Mouse (Mus musculus) gastrocnemius, adult 8-10 months (tissue): ENCODE results near the gene Gtf3c4. TPM values are rescaled to one million over a fixed set of nuclear protein-coding genes. Genes with fewer than 3 reads are reported as not detected.

Experiments used
- DNase-seq, 2 experiments: peaks; one replicate each; pipeline ENCODE4 v3.0.0; 2022; ENCODE audit warnings: low spot score in 2 of 2
- total RNA-seq, 4 experiments: library from RNA; stranded (reverse); gene quantifications; 2 replicates each; pipeline ENCODE4 v1.2.4; 2022

Gtf3c4 gene
- 10 to 100 TPM; 12.3 to 14.7 (median 13.7) TPM for total RNA-seq

DNA sequence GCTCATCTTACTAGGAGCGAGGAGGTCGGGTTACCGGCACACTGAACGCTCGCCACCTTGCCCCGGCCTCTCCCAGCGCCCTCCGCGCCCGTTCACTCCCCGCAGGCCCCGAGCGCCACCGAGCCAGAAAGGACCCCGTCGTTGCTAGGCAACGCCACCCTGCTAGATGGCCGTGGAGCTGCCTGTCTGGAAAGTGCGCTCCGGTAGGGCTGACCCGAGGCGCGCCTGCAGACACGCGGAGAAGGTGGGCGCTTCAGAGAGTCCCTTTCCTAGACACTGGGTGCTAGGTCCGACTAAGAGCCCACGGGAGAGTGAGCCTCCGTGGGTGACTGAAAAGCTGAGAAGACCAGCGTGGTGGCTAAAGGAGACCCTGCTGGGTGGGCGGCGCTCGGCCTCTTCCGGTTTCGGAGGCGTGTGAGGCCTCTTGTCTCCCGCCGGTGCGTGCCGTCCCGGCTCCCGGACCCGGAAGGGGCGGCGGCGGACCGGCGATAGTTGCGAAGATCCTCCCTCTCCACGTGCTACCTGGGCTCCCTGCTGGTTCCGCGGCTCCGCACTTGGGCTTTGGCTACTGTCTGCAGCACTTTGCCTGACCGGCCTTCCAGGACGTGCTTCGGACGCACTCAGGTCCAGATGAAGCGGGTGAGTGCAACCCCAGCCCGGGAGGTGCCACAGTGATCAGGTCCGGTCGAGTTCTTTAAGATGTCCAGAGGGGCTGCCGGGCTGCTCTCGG is at the start of gene Gtf3c4, which contains the start of gene Ddx31:
Gene Gtf3c4 (minus strand): TSS at position 139 of the 730 bp plus-strand sequence.
Gene Ddx31 (plus strand): TSS at position 185 of the 730 bp plus-strand sequence.
- DNase-seq, result peak; percentile 89 to 91

GRCm38 (mm10) chr2:28884914-28885313 is 44.8 kb upstream of the Gtf3c4 start:
- no peak for DNase-seq

DNA sequence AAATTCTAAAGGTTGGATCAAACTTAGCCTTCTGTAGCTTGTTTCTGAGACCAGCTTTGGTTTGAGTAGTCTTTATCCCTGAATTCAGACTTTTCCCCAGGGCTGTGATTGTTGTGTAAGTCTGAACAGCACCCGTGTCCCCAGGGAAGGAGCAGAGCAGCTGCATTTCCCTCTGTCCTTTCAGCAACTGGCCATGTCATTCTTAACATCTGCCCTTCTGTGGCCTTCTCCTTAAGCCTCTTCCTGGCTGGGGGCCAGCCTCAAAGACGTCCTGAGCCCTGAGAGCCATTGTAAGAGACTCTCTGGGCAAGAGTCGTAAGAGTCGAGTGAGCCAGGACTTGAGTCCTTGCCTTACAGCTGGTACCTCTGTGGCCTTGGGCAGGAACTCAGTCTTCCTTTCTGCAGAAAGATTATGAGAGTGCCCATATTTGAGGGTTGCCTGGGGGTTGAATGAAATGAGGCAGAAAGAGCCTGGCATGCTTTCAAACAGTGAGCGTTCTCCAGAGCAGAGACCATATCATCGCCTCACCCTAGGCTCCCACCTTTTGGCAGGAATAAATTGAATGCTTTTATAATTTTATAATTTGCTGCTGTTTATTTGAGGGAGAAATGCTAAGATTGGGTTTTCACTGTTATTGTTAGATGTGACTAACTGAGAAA is 42.8 kb upstream of the Gtf3c4 start:
- DNase-seq, result peak in 1 of 2 experiments; percentile 12

DNA sequence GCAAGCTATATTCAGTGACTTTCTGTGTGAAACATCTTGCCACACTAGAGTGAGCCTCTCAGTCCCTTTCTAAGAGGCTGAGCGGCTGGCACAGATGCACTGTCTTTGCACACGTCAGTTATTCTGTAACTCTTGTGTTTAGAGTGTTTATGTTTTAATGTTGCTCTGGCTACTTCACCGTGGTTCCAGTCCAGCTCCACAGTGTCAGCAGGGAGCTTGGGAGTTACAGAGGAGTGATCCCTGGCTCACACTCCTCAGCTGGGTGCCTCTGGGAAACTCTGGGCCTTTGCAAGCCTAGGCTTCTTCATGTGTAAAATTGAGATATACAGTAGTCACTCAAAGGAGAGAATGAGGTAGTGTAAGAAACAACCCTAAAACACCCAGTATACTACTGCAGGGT is 41.9 kb upstream of the Gtf3c4 start:
- no peak for DNase-seq

DNA sequence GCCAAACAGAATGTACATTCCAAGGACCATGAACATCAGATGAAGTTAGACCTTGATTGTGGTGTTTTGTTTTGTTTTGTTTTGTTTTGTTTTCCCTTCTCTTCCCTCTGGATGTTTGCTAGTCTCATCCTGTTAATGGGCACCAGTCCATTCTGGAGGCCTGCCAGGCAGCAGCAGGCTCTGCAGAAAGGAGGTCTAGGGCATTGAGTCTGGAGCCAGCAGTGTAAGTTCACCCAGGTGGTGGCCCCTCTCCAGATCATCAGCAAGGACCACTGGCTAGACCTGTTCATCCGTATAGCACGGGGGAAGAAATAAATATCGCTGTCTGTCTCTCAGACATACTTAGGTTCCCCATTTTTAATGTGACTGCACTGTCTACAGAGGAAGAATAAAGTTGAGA is 41.1 kb upstream of the Gtf3c4 start:
- DNase-seq, result no peak

DNA sequence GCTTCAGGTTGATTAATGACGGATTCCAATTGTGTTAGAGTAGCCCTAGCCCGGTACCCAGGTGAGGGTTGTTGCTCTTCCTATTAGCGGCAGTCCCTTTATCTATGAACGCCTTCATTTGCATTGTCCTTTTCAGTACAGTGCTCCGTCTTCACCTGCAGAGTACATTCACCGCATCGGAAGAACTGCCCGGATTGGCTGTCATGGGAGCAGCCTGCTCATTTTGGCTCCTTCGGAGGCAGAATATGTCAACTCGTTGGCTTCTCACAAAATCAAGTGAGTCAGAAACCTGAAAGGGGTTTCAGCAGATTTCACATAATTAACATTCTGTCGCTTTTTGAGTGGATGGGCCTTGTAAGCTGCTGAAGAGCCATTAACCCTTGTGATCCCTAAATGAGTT is 35.4 kb upstream of the Gtf3c4 start:
- DNase-seq, result no peak

- no peak for DNase-seq
These were observed 27.3 kb upstream of the Gtf3c4 start for GRCm38 (mm10) chr2:28867495-28867894.

DNA sequence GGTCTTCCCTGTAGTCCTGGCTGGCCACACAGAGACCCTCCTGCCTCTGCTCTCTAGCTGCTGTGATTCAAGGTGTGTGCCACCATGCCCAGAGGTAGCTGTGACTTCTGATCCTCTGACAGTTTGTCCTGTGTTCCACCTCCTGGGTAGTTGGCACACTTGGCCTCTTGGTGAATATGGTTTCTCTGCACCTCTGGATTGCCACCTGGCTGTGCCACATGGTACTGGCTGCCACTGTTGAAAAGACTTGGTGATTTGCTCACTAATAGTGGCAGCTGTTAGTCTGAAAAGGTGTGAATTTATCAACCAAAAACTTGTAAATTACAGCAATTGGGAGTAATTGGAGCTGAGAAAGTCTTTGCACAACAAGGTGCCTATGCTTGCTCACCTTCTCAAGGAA is 23.7 kb upstream of the Gtf3c4 start:
- no peak for DNase-seq

DNA sequence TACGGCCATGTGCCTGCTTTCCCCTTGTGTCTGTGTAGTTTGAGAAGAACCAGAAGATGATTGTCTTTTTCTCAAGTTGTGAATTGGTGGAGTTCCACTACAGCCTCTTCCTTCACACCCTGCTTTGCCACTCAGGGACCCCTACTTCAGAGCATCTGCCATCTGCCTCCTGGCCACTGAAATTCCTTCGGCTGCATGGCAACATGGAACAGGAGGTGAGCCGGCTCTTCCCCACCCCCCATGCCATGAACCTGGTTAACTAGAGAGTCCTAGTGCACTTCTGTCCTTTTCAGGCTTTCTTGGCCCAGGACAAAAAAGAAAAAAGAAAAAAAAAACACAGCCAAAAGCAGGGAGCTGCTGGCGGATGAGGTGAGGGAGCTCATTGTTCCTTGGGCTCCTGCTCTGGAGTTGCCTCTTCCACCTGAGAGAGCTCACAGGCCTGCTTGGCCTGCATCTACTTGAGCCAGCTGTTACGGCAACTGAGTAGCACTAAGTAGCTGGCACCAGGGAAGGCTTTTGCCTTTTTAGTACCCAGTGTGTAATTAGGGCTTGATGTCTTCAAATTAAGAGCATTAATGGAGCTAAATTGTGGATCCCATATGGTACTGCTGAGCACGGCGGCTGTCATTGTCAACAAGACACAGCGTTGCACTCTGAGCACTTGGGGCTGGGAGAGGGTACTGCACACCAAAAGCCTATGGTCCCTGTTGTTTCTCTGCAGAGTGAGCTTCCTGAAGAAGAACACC is 20.7 kb upstream of the Gtf3c4 start:
- DNase-seq, result no peak

DNA sequence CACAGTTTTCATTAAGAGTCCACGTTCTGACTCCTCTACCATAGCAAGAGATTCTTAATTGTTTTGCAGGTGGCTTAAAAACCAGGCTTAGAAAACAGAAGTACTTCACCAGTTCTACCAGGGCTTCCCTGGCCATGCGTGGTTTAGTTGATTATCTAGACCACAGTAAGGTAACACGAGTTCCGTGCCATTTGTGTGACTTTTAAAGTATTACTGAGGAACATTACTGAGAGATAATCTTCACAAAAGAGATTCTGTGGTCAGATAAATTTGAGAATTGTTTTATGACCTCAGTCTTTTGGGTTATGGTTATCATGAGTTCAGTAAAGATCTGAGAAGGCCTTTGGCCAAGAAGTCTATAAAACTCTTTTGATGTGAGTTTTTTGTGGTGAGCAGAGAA is 19.1 kb upstream of the Gtf3c4 start:
- no peak for DNase-seq

- DNase-seq, result no peak
These were observed 15.6 kb upstream of the Gtf3c4 start for GRCm38 (mm10) chr2:28855773-28856172.

DNA sequence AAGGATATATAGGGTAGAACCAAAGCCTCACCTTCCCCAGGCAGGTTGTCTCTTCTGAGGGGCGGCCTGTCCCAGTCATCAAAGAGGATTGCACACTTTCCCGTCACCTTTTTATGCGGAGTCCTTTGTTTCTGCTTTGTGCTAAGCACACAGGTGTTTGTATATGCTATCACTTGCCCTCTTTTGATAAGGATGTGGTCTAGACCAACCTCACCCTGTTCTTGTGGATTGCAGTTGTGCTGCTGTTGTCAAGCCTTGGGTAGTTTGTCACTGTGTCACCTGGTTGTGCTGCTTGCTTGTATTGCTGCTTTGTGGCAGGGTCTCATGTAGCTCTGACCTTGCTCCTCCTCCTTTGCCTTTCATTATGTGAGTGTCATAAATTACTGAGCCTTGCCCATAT is 12.4 kb upstream of the Gtf3c4 start:
- DNase-seq, result no peak

GRCm38 (mm10) chr2:28848879-28849278 is 8.7 kb upstream of the Gtf3c4 start:
- no peak for DNase-seq

DNA sequence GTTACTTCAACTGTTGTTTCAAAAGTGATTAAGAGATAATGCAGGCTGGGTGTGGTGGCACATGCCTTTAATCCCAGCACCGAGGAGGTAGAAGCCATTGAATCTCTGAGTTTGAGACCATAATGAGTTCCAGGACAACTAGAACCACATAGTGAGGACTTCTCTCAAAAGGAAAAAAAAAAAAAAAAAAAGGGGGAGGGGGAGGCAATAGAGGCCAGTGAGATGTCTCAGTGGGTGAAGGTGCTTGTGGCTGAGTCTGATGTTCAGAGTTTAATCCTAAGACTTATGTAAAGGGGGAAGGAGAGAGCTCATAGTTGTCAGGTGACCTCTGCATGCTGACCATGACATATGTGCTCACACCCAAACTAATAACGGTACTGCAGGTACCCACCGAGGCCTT is 1.9 kb upstream of the Gtf3c4 start:
- no peak for DNase-seq

DNA sequence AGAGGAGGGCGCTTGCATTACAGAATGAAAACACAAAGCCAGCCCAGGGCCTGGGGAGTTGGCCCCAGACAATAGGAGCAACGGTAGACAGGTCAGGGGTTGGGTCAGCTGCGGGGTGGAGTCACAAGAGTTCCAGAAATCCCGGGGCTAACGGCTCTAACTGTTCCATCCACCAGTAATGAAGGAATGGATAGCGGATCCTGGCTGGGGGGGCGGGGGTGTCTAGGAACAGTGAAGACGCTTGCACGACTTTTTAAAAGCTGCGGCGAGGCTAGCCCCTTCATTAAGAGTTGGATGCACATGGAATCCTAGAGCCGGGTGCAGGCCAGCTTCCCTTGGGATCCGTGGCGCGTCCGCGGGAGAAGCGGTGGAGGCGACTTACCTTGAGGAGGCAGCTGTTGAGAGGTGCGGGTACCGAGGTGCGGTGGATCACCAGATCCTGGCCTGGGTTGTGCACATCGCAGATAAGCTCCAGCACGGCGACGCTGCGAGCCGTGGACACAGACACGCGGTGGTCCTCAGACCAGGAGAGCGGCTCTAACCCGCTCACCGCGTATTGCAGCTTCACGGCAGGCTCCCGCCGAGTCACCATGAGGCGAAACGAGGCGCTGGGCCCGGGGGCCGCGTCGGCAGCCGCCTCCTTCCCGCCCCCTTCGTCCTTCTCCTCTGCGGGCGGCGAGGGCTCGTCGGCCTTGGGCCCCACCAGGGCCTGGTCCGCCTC is 499 bp downstream of the Gtf3c4 start:
- peak in 1 of 2 experiments; percentile 5 for DNase-seq

GRCm38 (mm10) chr2:28836181-28836940 is 3.8 kb downstream of the Gtf3c4 start:
- DNase-seq, result no peak

DNA sequence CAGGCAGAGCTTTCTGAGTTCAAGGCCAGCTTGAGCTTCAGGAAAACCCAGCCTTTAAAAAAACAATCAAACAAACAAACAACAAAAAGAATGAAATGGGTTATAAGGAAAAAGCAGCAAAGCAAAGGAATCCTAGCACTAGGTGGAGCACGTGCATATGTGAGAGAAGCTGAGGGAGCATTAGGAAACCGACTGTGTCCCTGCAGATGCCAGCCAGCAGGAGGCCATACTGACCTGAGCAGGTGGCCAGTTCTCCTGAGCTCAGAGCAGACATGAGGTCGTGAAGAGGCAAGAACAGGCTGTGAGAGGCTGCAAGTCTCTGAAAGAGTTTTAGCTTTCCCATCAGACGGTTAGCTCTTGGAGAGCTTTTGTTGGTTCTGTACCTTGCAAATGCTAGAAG is 10.9 kb downstream of the Gtf3c4 start:
- DNase-seq, result no peak

GRCm38 (mm10) chr2:28818866-28819265 is 21.3 kb downstream of the Gtf3c4 start:
- no peak for DNase-seq

- no peak for DNase-seq
These were observed 29.7 kb downstream of the Gtf3c4 start for GRCm38 (mm10) chr2:28810260-28811013.

DNA sequence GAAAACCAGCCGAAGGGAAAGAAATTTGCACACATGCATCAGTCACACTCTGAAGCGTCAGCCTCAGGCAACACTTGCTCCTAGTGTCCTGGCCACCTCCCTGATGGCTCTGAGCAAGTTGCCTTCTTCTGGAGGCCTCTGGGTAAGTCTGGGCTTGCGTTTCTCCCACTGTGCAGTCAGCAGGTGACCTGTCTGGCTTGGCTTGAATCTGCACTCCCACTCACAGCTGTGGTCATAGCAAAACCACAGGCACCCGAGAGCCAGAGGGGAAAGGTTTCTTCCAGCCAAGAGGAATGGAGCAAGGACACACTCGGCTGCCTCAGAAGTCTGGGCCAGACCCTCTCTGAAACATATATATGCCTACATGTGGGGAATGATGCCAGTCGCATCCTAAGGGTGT is 31.3 kb downstream of the Gtf3c4 start:
- DNase-seq, result no peak
